Mouse (Mus musculus) lung, embryonic 14.5 days (tissue): ENCODE results near the gene Hs2st1. TPM values are rescaled to one million over a fixed set of nuclear protein-coding genes. Genes with fewer than 3 reads are reported as not detected.

Experiments
- ATAC-seq: fragments of 200-750 bp; cut with Nextera tagmentation; 2 replicates; pipeline ENCODE4 v1.8.0; 2017; ENCODE audit warnings: mild to moderate bottlenecking, moderate TSS enrichment, moderate library complexity; ENCODE audit not compliant: insufficient read depth
- DNase-seq: peaks from one replicate; pipeline ENCODE4 v3.0.0-alpha.2; 2015
- H3K27ac ChIP-seq: fragments of 300-500 bp; sonication (generic); 2 replicates; pipeline ENCODE4 v1.5.1; 2014; ENCODE audit warnings: low read depth, mild to moderate bottlenecking, moderate library complexity
- H3K27me3 ChIP-seq: fragments of 300-500 bp; sonication (generic); 2 replicates; pipeline ENCODE4 v1.6.1; 2014; ENCODE audit warnings: low read length, control low read depth; ENCODE audit not compliant: insufficient read depth
- H3K36me3 ChIP-seq: fragments of 300-500 bp; sonication (generic); 2 replicates; pipeline ENCODE4 v1.6.1; 2014; ENCODE audit warnings: control low read depth; ENCODE audit not compliant: insufficient read depth
- H3K4me1 ChIP-seq: fragments of 300-500 bp; sonication (generic); 2 replicates; pipeline ENCODE4 v1.6.1; 2014; ENCODE audit warnings: antibody characterized with exemption, control low read depth; ENCODE audit not compliant: insufficient read depth
- H3K4me2 ChIP-seq: fragments of 300-500 bp; sonication (generic); 2 replicates; pipeline ENCODE4 v1.6.1; 2014; ENCODE audit warnings: mild to moderate bottlenecking
- H3K4me3 ChIP-seq: fragments of 300-500 bp; sonication (generic); 2 replicates; pipeline ENCODE4 v1.5.1; 2014; ENCODE audit warnings: low read depth, low read length
- H3K9ac ChIP-seq: fragments of 300-500 bp; sonication (generic); 2 replicates; pipeline ENCODE4 v1.6.1; 2014
- H3K9me3 ChIP-seq: fragments of 300-500 bp; sonication (generic); 2 replicates; pipeline ENCODE4 v1.6.1; 2016; ENCODE audit warnings: low read depth, low read length, control low read depth
- CTCF ChIP-seq: IDR thresholded peaks from 2 replicates; pipeline ENCODE4 v1.5.1; 2016; ENCODE audit warnings: antibody characterized with exemption, low read depth
- WGBS: fragments of 180-500 bp; shearing (Covaris S2); extraction: QIAGEN DNeasy Blood & Tissue Kit; methylation state at CpG from one replicate; pipeline ENCODE4 v1.1.7; 2014; 5-methylcytosine and 5-hydroxymethylcytosine counted together
- polyA plus RNA-seq: library from polyadenylated mRNA; unstranded; fragments of >200 nt; fragmentation: Nextera tagmentation; extraction: Ambion mirVana; gene quantifications from 2 replicates; pipeline ENCODE4 v1.2.1, GENCODE M21; 2014

The Hs2st1 gene
- polyA plus RNA-seq, 1 experiment from 2014 or later, result 11.9 TPM

GRCm38 (mm10) chr3:144405331-144405730 lies 164.7 kb downstream of the Hs2st1 start:
- DNase-seq (no peak), ATAC-seq (no peak)
- no peak for TF ChIP-seq CTCF
- 49% methylated on average over 11 of the region's 11 CpGs for WGBS
- Histone ChIP-seq H3K36me3 (no peaks in the 10 kb centered on the region), H3K4me3 (no peak overlapping the region), H3K4me2 (no peak overlapping the region), H3K27ac (no peak overlapping the region), H3K9ac (no peak overlapping the region), H3K27me3 (no peaks in the 10 kb centered on the region), H3K4me1 (no peaks in the 10 kb centered on the region), H3K9me3 (no peaks in the 10 kb centered on the region)

GRCm38 (mm10) chr3:144401292-144401691 lies 168.7 kb downstream of the Hs2st1 start:
- Histone ChIP-seq H3K9ac (no peak overlapping the region), H3K36me3 (no peaks in the 10 kb centered on the region), H3K9me3 (no peaks in the 10 kb centered on the region), H3K4me1 (no peaks in the 10 kb centered on the region), H3K4me3 (no peak overlapping the region), H3K4me2 (no peak overlapping the region), H3K27me3 (no peaks in the 10 kb centered on the region), H3K27ac (no peak overlapping the region)
- ATAC-seq, result no peak
- TF ChIP-seq CTCF, result no peak
- DNase-seq, result no peak
- 65% methylated on average over 5 of the region's 5 CpGs for WGBS

GRCm38 (mm10) chr3:144400870-144401269 lies 169.1 kb downstream of the Hs2st1 start:
- DNase-seq (no peak), ATAC-seq (no peak)
- 33% methylated on average over 7 of the region's 7 CpGs for WGBS
- H3K9me3 ChIP-seq, result no peaks in the 10 kb centered on the region
- H3K9ac ChIP-seq, result no peak overlapping the region
- H3K4me3 ChIP-seq, result no peak overlapping the region
- no peak overlapping the region for H3K4me2 ChIP-seq
- H3K27me3 ChIP-seq, result no peaks in the 10 kb centered on the region
- no peaks in the 10 kb centered on the region for H3K4me1 ChIP-seq
- no peak for TF ChIP-seq CTCF
- H3K36me3 ChIP-seq, result no peaks in the 10 kb centered on the region
- no peak overlapping the region for H3K27ac ChIP-seq

- 64% methylated on average over 8 of the region's 8 CpGs for WGBS
- Histone ChIP-seq H3K36me3 (no peaks in the 10 kb centered on the region), H3K27ac (no peak overlapping the region), H3K4me1 (no peaks in the 10 kb centered on the region), H3K9me3 (no peaks in the 10 kb centered on the region), H3K4me3 (no peak overlapping the region), H3K27me3 (no peaks in the 10 kb centered on the region), H3K4me2 (no peak overlapping the region), H3K9ac (no peak overlapping the region)
- TF ChIP-seq CTCF, result no peak
- no peak for DNase-seq
- peak; percentile 3; the same call in 1 of the 2 replicates for ATAC-seq
Observed at GRCm38 (mm10) chr3:144400374-144400773, 169.6 kb downstream of the Hs2st1 start.

- DNase-seq (peak; percentile 95), ATAC-seq (peak; percentile 78)
- Histone ChIP-seq H3K36me3 (no peaks in the 10 kb centered on the region), H3K27ac (no peak overlapping the region), H3K27me3 (no peaks in the 10 kb centered on the region), H3K4me3 (0 out of 2 replicates have a peak overlapping the region, but pooled peaks have one; percentile 4), H3K4me2 (peak overlapping the region; percentile 47), H3K9ac (no peak overlapping the region), H3K4me1 (no peaks in the 10 kb centered on the region), H3K9me3 (no peaks in the 10 kb centered on the region)
- 43% methylated on average over 21 of the region's 21 CpGs for WGBS
- TF ChIP-seq CTCF, result peak; percentile 89
Observed at GRCm38 (mm10) chr3:144399358-144400096, 170.5 kb downstream of the Hs2st1 start.

- Histone ChIP-seq H3K4me3 (no peak overlapping the region), H3K36me3 (no peaks in the 10 kb centered on the region), H3K27ac (no peak overlapping the region), H3K4me1 (no peaks in the 10 kb centered on the region), H3K9ac (no peak overlapping the region), H3K27me3 (no peaks in the 10 kb centered on the region), H3K9me3 (no peaks in the 10 kb centered on the region), H3K4me2 (no peak overlapping the region)
- TF ChIP-seq CTCF, result peak; percentile 56
- ATAC-seq (no peak), DNase-seq (no peak)
- 77% methylated on average over 7 of the region's 7 CpGs for WGBS
Observed at GRCm38 (mm10) chr3:144398166-144398565, 171.8 kb downstream of the Hs2st1 start.

- Histone ChIP-seq H3K36me3 (no peaks in the 10 kb centered on the region), H3K9ac (no peak overlapping the region), H3K27me3 (no peaks in the 10 kb centered on the region), H3K4me2 (no peak overlapping the region), H3K4me1 (no peaks in the 10 kb centered on the region), H3K9me3 (no peaks in the 10 kb centered on the region), H3K27ac (no peak overlapping the region), H3K4me3 (no peak overlapping the region)
- WGBS, result 60% methylated on average over 17 of the region's 17 CpGs
- DNase-seq (no peak), ATAC-seq (no peak)
- no peak for TF ChIP-seq CTCF
Observed at GRCm38 (mm10) chr3:144396478-144396877, 173.5 kb downstream of the Hs2st1 start.
